In the genomic region with DNA sequence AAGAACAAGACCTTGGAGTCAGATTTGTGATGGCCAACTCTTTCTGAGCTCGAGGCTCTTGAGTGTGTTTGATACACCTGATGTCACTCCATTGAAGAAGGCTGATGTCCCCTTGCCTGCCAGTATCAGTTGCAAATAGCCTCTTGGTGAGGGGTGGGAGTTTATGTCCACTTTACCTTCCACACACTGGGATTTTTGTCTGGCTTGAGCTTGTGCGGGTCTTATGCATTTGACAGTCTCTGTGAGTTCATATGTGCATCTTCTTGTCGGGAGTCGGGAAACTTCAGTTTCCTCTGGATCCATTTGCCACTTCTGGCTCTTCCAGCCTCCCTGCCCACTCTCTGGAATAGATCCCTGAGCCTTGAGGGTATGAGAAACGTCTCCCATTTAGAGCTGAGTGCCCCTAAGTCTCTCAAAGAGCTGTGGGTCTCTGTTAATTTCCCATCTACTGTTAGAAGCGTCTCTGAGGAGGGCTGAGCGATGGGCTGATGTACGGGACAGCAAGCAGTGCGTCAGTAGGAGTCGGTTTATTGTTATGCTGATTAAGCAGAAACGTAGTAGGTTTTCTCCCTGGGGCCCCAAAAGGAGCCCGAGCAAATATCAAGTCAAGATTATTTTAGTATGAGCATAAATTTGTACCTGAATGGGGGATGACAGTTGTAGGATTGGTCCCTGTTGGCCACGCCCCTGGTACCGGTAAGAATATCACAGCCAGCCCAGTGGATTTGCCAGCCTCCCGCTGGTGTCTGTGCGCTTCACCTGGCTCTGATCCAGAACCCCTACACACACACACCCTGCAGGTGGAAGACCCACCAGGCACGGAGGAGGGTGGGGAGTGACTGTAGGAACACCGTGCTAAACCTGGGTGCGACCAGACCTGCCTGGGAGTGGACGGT, we compare ENCODE assay signal across 8 mouse cellular contexts. TPM values are rescaled to one million over a fixed set of nuclear protein-coding genes. Genes with fewer than 3 reads are reported as not detected.
DNase-seq lines count a peak whose midpoint lies in the region; ATAC-seq and TF ChIP-seq lines count a peak whose summit lies in the region.

No protein-coding gene starts in this region.

- peaks cover 35% of the 10 kb centered on the region for H3K4me1 ChIP-seq in heart, embryonic 12.5 days (replicated peaks)
- peaks cover 0 to 13% of the 10 kb centered on the region in 2 experiments; a peak in 3 of 4 replicates for H3K4me1 ChIP-seq in MEL (ENCODE audit: control insufficient read depth in 1 of 2, insufficient read depth in 2 of 2, low read length in 2 of 2)
- H3K4me1 ChIP-seq in hindbrain, embryonic 10.5 days (replicated peaks): peaks cover 48% of the 10 kb centered on the region
- peaks cover 15% of the 10 kb centered on the region for H3K4me1 ChIP-seq in midbrain, embryonic 11.5 days (ENCODE audit: control insufficient read depth, insufficient read depth, low read length)

- no peak for TF ChIP-seq POLR2A in MEL (IDR thresholded peaks at IDR 0.05; ENCODE audit: control insufficient read depth in 1 of 2, insufficient read depth in 1 of 2, low read depth in 1 of 2, low read length in 2 of 2, poor library complexity in 1 of 2)

- H3K9me3 ChIP-seq in heart, embryonic 12.5 days (replicated peaks): no peaks in the 10 kb centered on the region
- no peaks in the 10 kb centered on the region for H3K9me3 ChIP-seq in MEL (replicated peaks; ENCODE audit: insufficient read depth, low read length)
- H3K9me3 ChIP-seq in hindbrain, embryonic 10.5 days: no peaks in the 10 kb centered on the region
- no peaks in the 10 kb centered on the region for H3K9me3 ChIP-seq in midbrain, embryonic 11.5 days (ENCODE audit: control insufficient read depth, low read length)

- H3K4me3 ChIP-seq in heart, embryonic 12.5 days: peak overlapping the region; percentile 44
- peak overlapping the region; percentile 63 to 65 for H3K4me3 ChIP-seq in MEL (ENCODE audit: control insufficient read depth in 1 of 2, insufficient read depth in 1 of 2, low read depth in 2 of 2, low read length in 2 of 2)
- peak overlapping the region; percentile 52 for H3K4me3 ChIP-seq in hindbrain, embryonic 10.5 days
- peak overlapping the region; percentile 27 for H3K4me3 ChIP-seq in midbrain, embryonic 11.5 days (ENCODE audit: low read depth, low read length)

- WGBS in heart, embryonic 12.5 days: 6% methylated on average over 20 of the region's 20 CpGs
- WGBS in hindbrain, embryonic 10.5 days: 4% methylated on average over 20 of the region's 20 CpGs
- 4% methylated on average over 20 of the region's 20 CpGs for WGBS in midbrain, embryonic 11.5 days

- no peaks in the 10 kb centered on the region for H3K36me3 ChIP-seq in heart, embryonic 12.5 days
- H3K36me3 ChIP-seq in MEL (ENCODE audit: control insufficient read depth in 1 of 2, insufficient read depth in 2 of 2, low read length in 2 of 2): peaks cover 0 to 5% of the 10 kb centered on the region in 2 experiments; a peak in 2 of 4 replicates
- no peaks in the 10 kb centered on the region for H3K36me3 ChIP-seq in hindbrain, embryonic 10.5 days
- no peaks in the 10 kb centered on the region for H3K36me3 ChIP-seq in midbrain, embryonic 11.5 days (ENCODE audit: control insufficient read depth, insufficient read depth, low read length)

- no peak for ATAC-seq in heart, embryonic 12.5 days (ENCODE audit: insufficient number of reproducible peaks, low FRiP score)
- no peak for ATAC-seq in midbrain, embryonic 11.5 days (ENCODE audit: low FRiP score)

- H3K9ac ChIP-seq in heart, embryonic 12.5 days: peak overlapping the region; percentile 47; the same call in 1 of the 2 replicates
- H3K9ac ChIP-seq in MEL (ENCODE audit: control insufficient read depth, low read depth, low read length, poor library complexity, severe bottlenecking): peak overlapping the region; percentile 56
- peak overlapping the region; percentile 33; the same call in 1 of the 2 replicates for H3K9ac ChIP-seq in midbrain, embryonic 11.5 days (ENCODE audit: low read length)

- no peak for TF ChIP-seq RAD21 in MEL (IDR thresholded peaks at IDR 0.05; ENCODE audit: low read depth, low read length)

- peak overlapping the region; percentile 82 for H3K4me2 ChIP-seq in heart, embryonic 12.5 days
- H3K4me2 ChIP-seq in midbrain, embryonic 11.5 days: peak overlapping the region; percentile 55

- H3K27me3 ChIP-seq in heart, embryonic 12.5 days (replicated peaks): peaks cover 72% of the 10 kb centered on the region
- H3K27me3 ChIP-seq in MEL (ENCODE audit: control insufficient read depth in 1 of 2, insufficient read depth in 2 of 2, low read length in 2 of 2): peaks cover 1 to 2% of the 10 kb centered on the region in 2 experiments; a peak in 2 of 4 replicates
- H3K27me3 ChIP-seq in hindbrain, embryonic 10.5 days (ENCODE audit: insufficient read depth, poor library complexity, severe bottlenecking): peaks cover 80% of the 10 kb centered on the region
- peaks cover 59% of the 10 kb centered on the region for H3K27me3 ChIP-seq in midbrain, embryonic 11.5 days (ENCODE audit: control insufficient read depth, insufficient read depth, low read length)

- no peak overlapping the region for H3K27ac ChIP-seq in heart, embryonic 12.5 days (ENCODE audit: poor library complexity, severe bottlenecking)
- H3K27ac ChIP-seq in MEL (ENCODE audit: control insufficient read depth, low read depth, low read length): no peak overlapping the region
- peak overlapping the region; percentile 68 for H3K27ac ChIP-seq in hindbrain, embryonic 10.5 days
- H3K27ac ChIP-seq in midbrain, embryonic 11.5 days (ENCODE audit: low read depth, low read length): no peak overlapping the region

- H3K79me2 ChIP-seq in MEL (ENCODE audit: control insufficient read depth, insufficient read depth, low read length, poor library complexity): no peaks in the 10 kb centered on the region

- intact Hi-C loops in heart, postnatal 10 days (cut with DNase I): no loop called here

- TF ChIP-seq CTCF in MEL (IDR thresholded peaks at IDR 0.05 in 2 of 3, conservative IDR thresholded peaks at IDR 0.05 in 1 of 3; ENCODE audit: control insufficient read depth in 1 of 3, insufficient read depth in 1 of 3, low read depth in 2 of 3, low read length in 3 of 3, poor library complexity in 1 of 3, severe bottlenecking in 1 of 3): no peak

- DNase-seq in heart, postnatal 10 days: no peak
- DNase-seq in MEL (ENCODE audit: low read depth, low spot score): no peak
- no peak for DNase-seq in hindbrain, embryonic 10.5 days (ENCODE audit: low spot score)
- peak; percentile 89 for DNase-seq in midbrain, embryonic 11.5 days (ENCODE audit: low spot score, missing footprints)
- DNase-seq in left cerebral cortex, adult 18-20 months (ENCODE audit: low spot score in 2 of 2): no peak
- DNase-seq in layer of hippocampus, postnatal 36 days: no peak
- no peak for DNase-seq in thymus, postnatal 0 days (ENCODE audit: low spot score)

- TF ChIP-seq EP300 in MEL (IDR thresholded peaks at IDR 0.05; ENCODE audit: low read depth in 1 of 2, low read length in 2 of 2): no peak

TF ChIP-seq in MEL, 35 proteins besides CTCF, POLR2A, EP300 and RAD21:
- TF ChIP-seq MYC (IDR thresholded peaks at IDR 0.05; ENCODE audit: low read depth, low read length) (0 out of 2 replicates have a peak, but pooled peaks have one; percentile 23), MAFK (IDR thresholded peaks at IDR 0.05; ENCODE audit: borderline replicate concordance, low read depth, low read length) (no peak), ZKSCAN1 (IDR thresholded peaks at IDR 0.05; ENCODE audit: low read depth, low read length) (peak; percentile 82; the same call in 1 of the 2 replicates)

RNA-seq across cellular contexts. Expression of gene Arhgef19, which starts 0.6 kb away (rescaled TPM):
- polyA plus RNA-seq in heart, embryonic 12.5 days (2016; fragmentation: Nextera tagmentation; extraction: Ambion mirVana): 2.6 and 3.1 TPM in 2 replicates
- total RNA-seq in heart, postnatal 10 days (2021): 10 to 100 TPM; 11.6 to 14.7 TPM
- total RNA-seq in MEL (2012; rRNA removed): 0.03 TPM in 1 of 2 replicates, not detected in the other
- polyA plus RNA-seq in MEL (2012; ENCODE audit: insufficient read depth in 1 of 2, insufficient read length in 2 of 2, low read depth in 1 of 2, low replicate concordance in 2 of 2, missing spikeins in 1 of 2): under 1 TPM in 1 of 2 experiments, not detected in 1; 0.78 TPM
- polyA plus RNA-seq in hindbrain, embryonic 10.5 days (2016; fragmentation: Nextera tagmentation; extraction: Ambion mirVana): 1.7 and 4.3 TPM in 2 replicates
- 0.47 and 0.61 TPM in 2 replicates for polyA plus RNA-seq in midbrain, embryonic 11.5 days (2014; fragmentation: Nextera tagmentation; extraction: Ambion mirVana)
- 10 to 100 TPM; 17.9 to 21.2 TPM for total RNA-seq in left cerebral cortex, adult 18-20 months (2021)
- 10 to 100 TPM; 15.5 to 15.9 TPM for total RNA-seq in layer of hippocampus, postnatal 36 days (2021)
- 0.29 and 0.39 TPM in 2 replicates for polyA plus RNA-seq in thymus, postnatal 0 days (2015; fragmentation: Nextera tagmentation; extraction: Ambion mirVana)

RNA-seq across cellular contexts. Expression of gene Rsg1, which starts 25.0 kb away (rescaled TPM):
- 2.0 and 2.3 TPM in 2 replicates for polyA plus RNA-seq in heart, embryonic 12.5 days (2016; fragmentation: Nextera tagmentation; extraction: Ambion mirVana)
- total RNA-seq in heart, postnatal 10 days (2021): 1 to 10 TPM; 1.0 to 1.2 TPM
- 3.7 and 5.8 TPM in 2 replicates for total RNA-seq in MEL (2012; rRNA removed)
- 1 to 10 TPM in 1 of 2 experiments, not detected in 1; 4.8 TPM for polyA plus RNA-seq in MEL (2012; ENCODE audit: insufficient read depth in 1 of 2, insufficient read length in 2 of 2, low read depth in 1 of 2, low replicate concordance in 2 of 2, missing spikeins in 1 of 2)
- 5.3 and 6.5 TPM in 2 replicates for polyA plus RNA-seq in hindbrain, embryonic 10.5 days (2016; fragmentation: Nextera tagmentation; extraction: Ambion mirVana)
- polyA plus RNA-seq in midbrain, embryonic 11.5 days (2014; fragmentation: Nextera tagmentation; extraction: Ambion mirVana): 5.4 TPM in 2 replicates
- 1 to 10 TPM; 3.6 to 4.3 TPM for total RNA-seq in left cerebral cortex, adult 18-20 months (2021)
- 1 to 10 TPM; 2.7 to 4.1 TPM for total RNA-seq in layer of hippocampus, postnatal 36 days (2021)
- polyA plus RNA-seq in thymus, postnatal 0 days (2015; fragmentation: Nextera tagmentation; extraction: Ambion mirVana): 2.7 and 3.4 TPM in 2 replicates
